Mouse (Mus musculus) MEL (cell line): ENCODE results near the gene Pbx2. TPM values are rescaled to one million over a fixed set of nuclear protein-coding genes. Genes with fewer than 3 reads are reported as not detected.

Source experiments
- DNase-seq: peaks from one replicate; pipeline ENCODE4 v3.0.0; 2011; ENCODE audit warnings: low read depth, low spot score
- H3K27ac ChIP-seq: 2 replicates; pipeline ENCODE4 v1.5.1; 2012; ENCODE audit warnings: low read depth, mild to moderate bottlenecking, control low read depth, low read length, moderate library complexity; ENCODE audit not compliant: control insufficient read depth
- H3K27me3 ChIP-seq, 2 experiments: fragments of 150-350 bp in 1 of 2; sonication (generic) in 1 of 2; 2 replicates each; pipeline ENCODE4 v1.6.1; 2012; ENCODE audit warnings: low read length in 2 of 2, mild to moderate bottlenecking in 2 of 2, improper control_type of control experiment in 1 of 2, moderate library complexity in 1 of 2; ENCODE audit not compliant: insufficient read depth in 2 of 2, control insufficient read depth in 1 of 2
- H3K36me3 ChIP-seq, 2 experiments: 2 replicates each; pipeline ENCODE4 v1.6.1; 2012 to 2014; ENCODE audit warnings: low read length in 2 of 2, improper control_type of control experiment in 1 of 2, inconsistent platforms in 1 of 2, mild to moderate bottlenecking in 1 of 2; ENCODE audit not compliant: insufficient read depth in 2 of 2, control insufficient read depth in 1 of 2
- H3K4me1 ChIP-seq, 2 experiments: fragments of 150-350 bp in 1 of 2; sonication (generic) in 1 of 2; 2 replicates each; pipeline ENCODE4 v1.6.1; 2012; ENCODE audit warnings: low read length in 2 of 2, improper control_type of control experiment in 1 of 2, mild to moderate bottlenecking in 1 of 2; ENCODE audit not compliant: insufficient read depth in 2 of 2, control insufficient read depth in 1 of 2
- H3K4me3 ChIP-seq, 2 experiments: fragments of 150-350 bp in 1 of 2; sonication (generic) in 1 of 2; 2 replicates each; pipeline ENCODE4 v1.5.1; 2012; ENCODE audit warnings: low read depth in 2 of 2, low read length in 2 of 2, mild to moderate bottlenecking in 2 of 2, moderate library complexity in 2 of 2, control low read depth in 1 of 2, improper control_type of control experiment in 1 of 2; ENCODE audit not compliant: control insufficient read depth in 1 of 2, insufficient read depth in 1 of 2
- H3K79me2 ChIP-seq: 2 replicates; pipeline ENCODE4 v1.6.1; 2012; ENCODE audit warnings: mild to moderate bottlenecking, low read length, moderate library complexity; ENCODE audit not compliant: control insufficient read depth, poor library complexity, insufficient read depth
- H3K9ac ChIP-seq: 2 replicates; pipeline ENCODE4 v1.6.1; 2012; ENCODE audit warnings: low read depth, mild to moderate bottlenecking, control low read depth, low read length, moderate library complexity; ENCODE audit not compliant: control insufficient read depth, poor library complexity, severe bottlenecking
- H3K9me3 ChIP-seq: fragments of 150-350 bp; sonication (generic); replicated peaks from 2 replicates; pipeline ENCODE4 v1.6.1; 2012; ENCODE audit warnings: mild to moderate bottlenecking, low read length, improper control_type of control experiment, moderate library complexity; ENCODE audit not compliant: insufficient read depth
- BHLHE40 ChIP-seq: IDR thresholded peaks from 2 replicates; pipeline ENCODE4 v1.6.1; 2012; ENCODE audit warnings: low read depth, mild to moderate bottlenecking, inconsistent platforms, low read length, improper control_type of control experiment, borderline replicate concordance
- CHD1 ChIP-seq: IDR thresholded peaks from 2 replicates; pipeline ENCODE4 v1.6.1; 2012; ENCODE audit warnings: low read depth, mild to moderate bottlenecking, inconsistent platforms, low read length, improper control_type of control experiment
- CHD2 ChIP-seq: IDR thresholded peaks from 2 replicates; pipeline ENCODE4 v1.6.1; 2011; ENCODE audit warnings: low read length, improper control_type of control experiment
- CTCF ChIP-seq, 3 experiments: IDR thresholded peaks in 2 of 3; conservative IDR thresholded peaks in 1 of 3; 2 replicates each; pipeline ENCODE4 v1.5.1; 2011 to 2012; ENCODE audit warnings: low read length in 3 of 3, low read depth in 2 of 3, mild to moderate bottlenecking in 2 of 3, improper control_type of control experiment in 1 of 3, inconsistent platforms in 1 of 3, mixed read lengths in 1 of 3, moderate library complexity in 1 of 3; ENCODE audit not compliant: control insufficient read depth in 1 of 3, insufficient read depth in 1 of 3, poor library complexity in 1 of 3, severe bottlenecking in 1 of 3
- E2F4 ChIP-seq: IDR thresholded peaks from 2 replicates; pipeline ENCODE4 v1.6.1; 2011; ENCODE audit warnings: low read depth, low read length, improper control_type of control experiment, borderline replicate concordance
- EP300 ChIP-seq, 2 experiments: IDR thresholded peaks; 2 replicates each; pipeline ENCODE4 v1.6.1; 2011; ENCODE audit warnings: improper control_type of control experiment in 2 of 2, low read length in 2 of 2, low read depth in 1 of 2, mild to moderate bottlenecking in 1 of 2
- ETS1 ChIP-seq: IDR thresholded peaks from 2 replicates; pipeline ENCODE4 v1.6.1; 2012; ENCODE audit warnings: low read depth, mild to moderate bottlenecking, inconsistent platforms, low read length, improper control_type of control experiment, moderate library complexity
- GABPA ChIP-seq: IDR thresholded peaks from 2 replicates; pipeline ENCODE4 v1.6.1; 2012; ENCODE audit warnings: low read depth, mild to moderate bottlenecking, inconsistent platforms, low read length, improper control_type of control experiment, moderate library complexity
- GATA1 ChIP-seq: IDR thresholded peaks from 2 replicates; pipeline ENCODE4 v1.6.1; 2011; ENCODE audit warnings: low read depth, low read length, improper control_type of control experiment
- HCFC1 ChIP-seq: IDR thresholded peaks from 2 replicates; pipeline ENCODE4 v1.6.1; 2012; ENCODE audit warnings: low read depth, mild to moderate bottlenecking, inconsistent platforms, low read length, improper control_type of control experiment, moderate library complexity
- JUND ChIP-seq: IDR thresholded peaks from 2 replicates; pipeline ENCODE4 v1.6.1; 2011; ENCODE audit warnings: low read depth, mild to moderate bottlenecking, improper control_type of control experiment, low read length
- KAT2A ChIP-seq: conservative IDR thresholded peaks from 2 replicates; pipeline ENCODE4 v1.6.1; 2012; ENCODE audit warnings: low read depth, low read length, improper control_type of control experiment, inconsistent platforms
- MAFK ChIP-seq: IDR thresholded peaks from 2 replicates; pipeline ENCODE4 v1.6.1; 2011; ENCODE audit warnings: low read depth, mild to moderate bottlenecking, low read length, improper control_type of control experiment, borderline replicate concordance
- MAX ChIP-seq: IDR thresholded peaks from 2 replicates; pipeline ENCODE4 v1.6.1; 2011; ENCODE audit warnings: low read length, improper control_type of control experiment
- MAZ ChIP-seq: IDR thresholded peaks from 2 replicates; pipeline ENCODE4 v1.6.1; 2012; ENCODE audit warnings: low read depth, mild to moderate bottlenecking, inconsistent platforms, low read length, improper control_type of control experiment
- MEF2A ChIP-seq: IDR thresholded peaks from 2 replicates; pipeline ENCODE4 v1.6.1; 2014; ENCODE audit warnings: low read depth, mild to moderate bottlenecking, inconsistent platforms, low read length, improper control_type of control experiment; ENCODE audit not compliant: poor library complexity, insufficient replicate concordance, severe bottlenecking; ENCODE audit errors: extremely low read depth
- MXI1 ChIP-seq: IDR thresholded peaks from 2 replicates; pipeline ENCODE4 v1.6.1; 2011; ENCODE audit warnings: mild to moderate bottlenecking, low read depth, low read length, improper control_type of control experiment
- MYB ChIP-seq: IDR thresholded peaks from 2 replicates; pipeline ENCODE4 v1.6.1; 2011; ENCODE audit warnings: mild to moderate bottlenecking, low read depth, low read length, improper control_type of control experiment
- MYC ChIP-seq: IDR thresholded peaks from 2 replicates; pipeline ENCODE4 v1.6.1; 2011; ENCODE audit warnings: low read depth, mild to moderate bottlenecking, low read length, improper control_type of control experiment, moderate library complexity
- NRF1 ChIP-seq: IDR thresholded peaks from 2 replicates; pipeline ENCODE4 v1.6.1; 2014; ENCODE audit warnings: low read depth, mild to moderate bottlenecking, inconsistent platforms, low read length, improper control_type of control experiment, moderate library complexity; ENCODE audit not compliant: poor library complexity, insufficient read depth, severe bottlenecking
- RAD21 ChIP-seq: IDR thresholded peaks from 2 replicates; pipeline ENCODE4 v1.6.1; 2011; ENCODE audit warnings: mild to moderate bottlenecking, low read depth, low read length, improper control_type of control experiment
- SIN3A ChIP-seq: IDR thresholded peaks from 2 replicates; pipeline ENCODE4 v1.6.1; 2012; ENCODE audit warnings: low read length, improper control_type of control experiment, inconsistent platforms
- SMC3 ChIP-seq: IDR thresholded peaks from 2 replicates; pipeline ENCODE4 v1.6.1; 2011; ENCODE audit warnings: low read depth, low read length, improper control_type of control experiment
- TBP ChIP-seq: IDR thresholded peaks from 2 replicates; pipeline ENCODE4 v1.8.0; 2011; ENCODE audit warnings: low read depth, low read length, improper control_type of control experiment
- TCF12 ChIP-seq: IDR thresholded peaks from 2 replicates; pipeline ENCODE4 v1.6.1; 2014; ENCODE audit warnings: low read depth, mild to moderate bottlenecking, inconsistent platforms, low read length, improper control_type of control experiment, moderate library complexity
- UBTF ChIP-seq: IDR thresholded peaks from 2 replicates; pipeline ENCODE4 v1.6.1; 2012; ENCODE audit warnings: low read depth, mild to moderate bottlenecking, inconsistent platforms, low read length, improper control_type of control experiment, moderate library complexity, borderline replicate concordance; ENCODE audit not compliant: insufficient read depth
- USF1 ChIP-seq: IDR thresholded peaks from 2 replicates; pipeline ENCODE4 v1.6.1; 2014; ENCODE audit warnings: low read depth, mild to moderate bottlenecking, inconsistent platforms, low read length, improper control_type of control experiment, moderate library complexity
- USF2 ChIP-seq, 2 experiments: IDR thresholded peaks; 2 replicates each; pipeline ENCODE4 v1.6.1; 2011 to 2012; ENCODE audit warnings: improper control_type of control experiment in 2 of 2, low read length in 2 of 2, borderline replicate concordance in 1 of 2, inconsistent platforms in 1 of 2, low read depth in 1 of 2, mild to moderate bottlenecking in 1 of 2; ENCODE audit not compliant: insufficient read depth in 1 of 2
- ZC3H11A ChIP-seq: IDR thresholded peaks from 2 replicates; pipeline ENCODE4 v1.6.1; 2012; ENCODE audit warnings: low read depth, mild to moderate bottlenecking, inconsistent platforms, low read length, improper control_type of control experiment
- ZMIZ1 ChIP-seq: IDR thresholded peaks from 2 replicates; pipeline ENCODE4 v1.6.1; 2012; ENCODE audit warnings: low read depth, mild to moderate bottlenecking, inconsistent platforms, low read length, improper control_type of control experiment, moderate library complexity
- polyA plus RNA-seq, 2 experiments: library from polyadenylated mRNA; stranded (reverse) in 1 of 2; unstranded in 1 of 2; fragments of >175 nt in 1 of 2; fragments of >200 nt in 1 of 2; gene quantifications; 2 replicates each; pipeline versions ENCODE4 v1.2.1 to v1.2.4; 2012; ENCODE audit warnings: low replicate concordance in 2 of 2, low read depth in 1 of 2; ENCODE audit not compliant: insufficient read length in 2 of 2, insufficient read depth in 1 of 2, missing spikeins in 1 of 2
- total RNA-seq: library from RNA; depleted of rRNA; stranded (reverse); fragments of 300-350 nt; gene quantifications from 2 replicates; pipeline ENCODE4 v1.2.3, GENCODE M21; 2012

Gene Pbx2
- total and polyA plus RNA-seq, 3 experiments = 40.3 to 76.7 TPM; not detected in 1

DNA sequence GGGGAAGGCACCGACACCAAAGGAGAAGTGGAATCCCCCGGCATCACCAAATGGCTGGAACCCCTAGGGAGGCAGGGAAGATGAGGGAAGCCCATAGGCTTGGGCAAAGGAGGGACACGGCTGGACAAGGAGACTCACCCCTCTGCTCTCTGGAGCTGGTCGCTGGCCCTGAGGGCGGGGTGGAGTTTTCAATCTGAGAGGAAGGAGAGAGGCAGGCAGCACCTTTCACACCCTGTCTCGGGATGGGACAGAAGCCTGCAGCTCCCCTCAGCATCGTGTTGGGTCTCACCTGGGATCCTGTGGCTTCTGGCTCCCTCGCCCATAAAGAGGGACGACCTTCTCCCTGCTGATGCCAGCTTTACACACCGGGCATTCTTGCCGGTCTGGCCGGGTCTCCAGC lies 10.7 kb downstream of the Pbx2 start:
- Histone ChIP-seq H3K79me2 (peaks cover 29% of the 10 kb centered on the region), H3K9ac (no peak overlapping the region), H3K4me3 (no peak overlapping the region)

GRCm38 (mm10) chr17:34603375-34604060 lies 12.5 kb downstream of the Pbx2 start, which contains the start of gene Rnf5:
Gene Rnf5, minus strand, starts transcription at chr17:34603690.
- H3K9ac ChIP-seq = peak within 1 kb of the TSS; percentile 98
- no peaks in the 10 kb centered on the region for H3K9me3 ChIP-seq
- no peaks in the 10 kb centered on the region for H3K27me3 ChIP-seq
- peaks cover 4 to 22% of the 10 kb centered on the region in 2 experiments; a peak in 3 of 4 replicates for H3K4me1 ChIP-seq
- peaks cover 0 to 10% of the 10 kb centered on the region in 2 experiments; a peak in 2 of 4 replicates for H3K36me3 ChIP-seq
- peaks cover 46% of the 10 kb centered on the region for H3K79me2 ChIP-seq
- peak within 1 kb of the TSS; percentile 87 for H3K27ac ChIP-seq
- peak; percentile 100 for DNase-seq
- H3K4me3 ChIP-seq = peak within 1 kb of the TSS; percentile 95 to 99
- no peak for TF ChIP-seq UBTF
- peak; percentile 84 for TF ChIP-seq HCFC1
- TF ChIP-seq GABPA = no peak
- peak; percentile 88 for TF ChIP-seq SIN3A
- no peak for TF ChIP-seq ZC3H11A
- TF ChIP-seq TBP = 0 out of 2 replicates have a peak, but pooled peaks have one; percentile 28
- no peak for TF ChIP-seq CHD1
- TF ChIP-seq EP300 (IDR thresholded peaks at IDR 0.05; ENCODE audit: low read depth in 1 of 2, low read length in 2 of 2) = no peak
- TF ChIP-seq CTCF (IDR thresholded peaks at IDR 0.05 in 2 of 3, conservative IDR thresholded peaks at IDR 0.05 in 1 of 3; ENCODE audit: control insufficient read depth in 1 of 3, insufficient read depth in 1 of 3, low read depth in 2 of 3, low read length in 3 of 3, poor library complexity in 1 of 3, severe bottlenecking in 1 of 3) = no peak
- TF ChIP-seq MAZ = peak; percentile 92
- no peak for TF ChIP-seq USF2 (IDR thresholded peaks at IDR 0.05; ENCODE audit: borderline replicate concordance in 1 of 2, insufficient read depth in 1 of 2, low read depth in 1 of 2, low read length in 2 of 2)
- 0 out of 2 replicates have a peak, but pooled peaks have one; percentile 34 for TF ChIP-seq TCF12
- TF ChIP-seq MYB = no peak
- TF ChIP-seq NRF1 = peak; percentile 77
- no peak for TF ChIP-seq E2F4
- no peak for TF ChIP-seq SMC3
- TF ChIP-seq ETS1 = peak; percentile 30; the same call in 1 of the 2 replicates
- peak; percentile 73 for TF ChIP-seq MYC
- no peak for TF ChIP-seq BHLHE40
- TF ChIP-seq RAD21 = no peak
- peak; percentile 93 for TF ChIP-seq CHD2
- no peak for TF ChIP-seq MEF2A
- TF ChIP-seq MXI1 = peak; percentile 71
- TF ChIP-seq GATA1 = 0 out of 2 replicates have a peak, but pooled peaks have one; percentile 37
- no peak for TF ChIP-seq USF1
- peak; percentile 67; the same call in 1 of the 2 replicates for TF ChIP-seq MAX
- peak; percentile 69 for TF ChIP-seq KAT2A
- no peak; the same call in 1 of the 2 replicates for TF ChIP-seq JUND
- TF ChIP-seq ZMIZ1 = no peak

More for the DNA sequence above, 10.7 kb downstream of the Pbx2 start:
- Histone ChIP-seq H3K27ac (no peak overlapping the region), H3K9me3 (no peaks in the 10 kb centered on the region), H3K27me3 (no peaks in the 10 kb centered on the region), H3K4me1 (peaks cover 1 to 10% of the 10 kb centered on the region in 2 experiments), H3K36me3 (peaks cover 0 to under 1% of the 10 kb centered on the region in 2 experiments; a peak in 2 of 4 replicates)
- no peak for DNase-seq
- TF ChIP-seq MAFK = no peak
- no peak for TF ChIP-seq HCFC1
